Mouse (Mus musculus) heart, postnatal 0 days (tissue): ENCODE results near the gene Spata1.

ENCODE experiments used
- CTCF ChIP-seq: IDR thresholded peaks from 2 replicates; pipeline ENCODE4 v1.5.1; 2016; ENCODE audit warnings: antibody characterized with exemption, control low read depth, low read depth
- EP300 ChIP-seq: IDR thresholded peaks from 2 replicates; pipeline ENCODE4 v1.6.1; 2016; ENCODE audit warnings: antibody characterized with exemption, low read depth

DNA sequence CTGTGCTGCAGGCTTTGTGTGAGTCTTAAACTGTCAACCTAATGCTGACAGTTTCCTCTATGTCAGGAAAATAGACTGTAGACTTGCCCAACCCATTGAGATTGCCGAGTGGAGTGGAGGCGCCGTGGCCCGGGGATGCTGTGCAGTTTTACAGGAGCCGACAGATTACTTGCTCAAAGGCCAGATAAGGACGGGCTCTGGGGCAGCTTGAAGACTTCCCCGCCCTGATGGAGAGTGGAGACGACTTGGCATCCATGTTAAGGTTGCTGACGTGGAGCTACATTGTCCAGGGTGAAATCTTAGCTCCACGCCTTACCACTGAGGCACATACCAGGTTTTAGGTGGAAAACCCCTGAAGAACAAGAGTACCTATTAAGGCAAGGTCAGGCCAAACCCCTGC is 51.2 kb downstream of the Spata1 start:
- no peak for TF ChIP-seq EP300
- no peak for TF ChIP-seq CTCF
